Mouse (Mus musculus) midbrain, embryonic 14.5 days (tissue): ENCODE measurements around the gene Fdxr. TPM values are rescaled to one million over a fixed set of nuclear protein-coding genes. Genes with fewer than 3 reads are reported as not detected.

Experiments used
- ATAC-seq: fragments of 200-750 bp; cut with Nextera tagmentation; 2 replicates; pipeline ENCODE4 v1.8.0; 2017; ENCODE audit warnings: moderate number of reproducible peaks, moderate library complexity; ENCODE audit not compliant: low FRiP score, low TSS enrichment
- DNase-seq: peaks from one replicate; pipeline ENCODE4 v3.0.0-alpha.2; 2015
- H3K27ac ChIP-seq: fragments of 300-500 bp; sonication (generic); replicated peaks from 2 replicates; pipeline ENCODE4 v1.5.1; 2014; ENCODE audit warnings: mild to moderate bottlenecking, low read depth, low read length, moderate library complexity
- H3K27me3 ChIP-seq: fragments of 300-500 bp; sonication (generic); 2 replicates; pipeline ENCODE4 v1.6.1; 2014; ENCODE audit warnings: low read length, control low read depth, mixed read lengths; ENCODE audit not compliant: control insufficient read depth, insufficient read depth
- H3K36me3 ChIP-seq: fragments of 300-500 bp; sonication (generic); 2 replicates; pipeline ENCODE4 v1.6.1; 2014; ENCODE audit warnings: low read length, control low read depth; ENCODE audit not compliant: control insufficient read depth, insufficient read depth
- H3K4me1 ChIP-seq: fragments of 300-500 bp; sonication (generic); 2 replicates; pipeline ENCODE4 v1.6.1; 2014; ENCODE audit warnings: mild to moderate bottlenecking, antibody characterized with exemption, low read length, control low read depth; ENCODE audit not compliant: control insufficient read depth, insufficient read depth
- H3K4me2 ChIP-seq: fragments of 300-500 bp; sonication (generic); 2 replicates; pipeline ENCODE4 v1.6.1; 2014; ENCODE audit warnings: mild to moderate bottlenecking, low read length, moderate library complexity
- H3K4me3 ChIP-seq: fragments of 300-500 bp; sonication (generic); replicated peaks from 2 replicates; pipeline ENCODE4 v1.5.1; 2014; ENCODE audit warnings: low read depth, low read length
- H3K9ac ChIP-seq: fragments of 300-500 bp; sonication (generic); replicated peaks from 2 replicates; pipeline ENCODE4 v1.6.1; 2014; ENCODE audit warnings: mild to moderate bottlenecking, low read length, moderate library complexity
- H3K9me3 ChIP-seq: fragments of 300-500 bp; sonication (generic); 2 replicates; pipeline ENCODE4 v1.6.1; 2016; ENCODE audit warnings: low read length, control low read depth, mixed read lengths; ENCODE audit not compliant: control insufficient read depth
- WGBS: fragments of 180-500 bp; shearing (Covaris S2); extraction: QIAGEN DNeasy Blood & Tissue Kit; methylation state at CpG from one replicate; pipeline ENCODE4 v1.1.7; 2014; 5-methylcytosine and 5-hydroxymethylcytosine counted together
- polyA plus RNA-seq: library from polyadenylated mRNA; unstranded; fragments of >200 nt; fragmentation: Nextera tagmentation; extraction: Ambion mirVana; gene quantifications from 2 replicates; pipeline ENCODE4 v1.2.1, GENCODE M21; 2014

Gene Fdxr
- polyA plus RNA-seq, 1 experiment from 2014 or later = 15.0 TPM

- Histone ChIP-seq H3K9me3 (no peaks in the 10 kb centered on the region), H3K36me3 (peaks cover 27% of the 10 kb centered on the region), H3K4me2 (no peak overlapping the region), H3K9ac (no peak overlapping the region), H3K27ac (no peak overlapping the region), H3K4me3 (no peak overlapping the region), H3K27me3 (peaks cover 37% of the 10 kb centered on the region), H3K4me1 (peaks cover 16% of the 10 kb centered on the region)
- ATAC-seq = no peak
- 33% methylated on average over 19 of the region's 19 CpGs for WGBS
- DNase-seq = peak; percentile 92
Observed at GRCm38 (mm10) chr11:115270148-115270861, 6.5 kb downstream of the Fdxr start.

GRCm38 (mm10) chr11:115269330-115270066, 7.4 kb downstream of the Fdxr start:
- H3K4me3 ChIP-seq = no peak overlapping the region
- peaks cover 45% of the 10 kb centered on the region for H3K27me3 ChIP-seq
- H3K27ac ChIP-seq = no peak overlapping the region
- DNase-seq = no peak
- H3K9me3 ChIP-seq = no peaks in the 10 kb centered on the region
- no peak overlapping the region for H3K4me2 ChIP-seq
- ATAC-seq = no peak
- 92% methylated on average over 27 of the region's 27 CpGs for WGBS
- H3K4me1 ChIP-seq = peaks cover 21% of the 10 kb centered on the region
- H3K9ac ChIP-seq = no peak overlapping the region
- H3K36me3 ChIP-seq = peaks cover 27% of the 10 kb centered on the region

DNA sequence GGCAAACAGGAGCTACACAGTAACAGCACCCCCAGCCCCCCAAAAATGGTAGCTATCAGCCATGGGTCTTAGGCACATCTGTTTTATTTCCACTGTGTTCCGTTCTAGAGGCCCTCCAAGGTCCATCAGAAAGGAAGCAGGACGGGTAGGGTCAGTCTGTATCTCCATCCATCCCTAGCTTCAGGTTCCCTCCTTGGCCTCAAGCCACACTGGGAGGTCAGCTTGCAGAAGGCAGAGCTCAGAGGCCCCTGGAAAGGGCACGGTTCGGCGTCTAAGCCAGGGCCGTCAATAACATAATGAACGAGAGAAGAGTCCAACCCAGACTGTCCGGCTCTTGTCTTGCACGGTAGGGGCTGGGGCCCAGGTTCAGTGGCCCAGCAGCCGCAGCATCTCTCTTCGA, 8.9 kb downstream of the Fdxr start:
- Histone ChIP-seq H3K9me3 (no peaks in the 10 kb centered on the region), H3K4me1 (peaks cover 21% of the 10 kb centered on the region), H3K27me3 (peaks cover 53% of the 10 kb centered on the region), H3K9ac (no peak overlapping the region), H3K4me2 (no peak overlapping the region), H3K27ac (no peak overlapping the region), H3K36me3 (peaks cover 27% of the 10 kb centered on the region), H3K4me3 (no peak overlapping the region)
- no peak for DNase-seq
- no peak for ATAC-seq
- WGBS = 80% methylated on average over 11 of the region's 11 CpGs

- peak within 1 kb of the TSS; percentile 52 for H3K4me2 ChIP-seq
- peaks cover 56% of the 10 kb centered on the region for H3K27me3 ChIP-seq
- no peak for ATAC-seq
- 5% methylated on average over 50 of the region's 50 CpGs for WGBS
- H3K36me3 ChIP-seq = peaks cover 27% of the 10 kb centered on the region
- DNase-seq = no peak
- H3K9me3 ChIP-seq = no peaks in the 10 kb centered on the region
- no peak within 1 kb of the TSS for H3K27ac ChIP-seq
- peaks cover 21% of the 10 kb centered on the region for H3K4me1 ChIP-seq
- H3K9ac ChIP-seq = 0 out of 2 replicates have a peak within 1 kb of the TSS, but pooled peaks have one; percentile 20
- H3K4me3 ChIP-seq = peak within 1 kb of the TSS; percentile 27
Observed at GRCm38 (mm10) chr11:115267061-115267883, 9.6 kb downstream of the Fdxr start, which contains the start of gene Grin2c. Gene Grin2c, minus strand, starts transcription at chr11:115267243.

DNA sequence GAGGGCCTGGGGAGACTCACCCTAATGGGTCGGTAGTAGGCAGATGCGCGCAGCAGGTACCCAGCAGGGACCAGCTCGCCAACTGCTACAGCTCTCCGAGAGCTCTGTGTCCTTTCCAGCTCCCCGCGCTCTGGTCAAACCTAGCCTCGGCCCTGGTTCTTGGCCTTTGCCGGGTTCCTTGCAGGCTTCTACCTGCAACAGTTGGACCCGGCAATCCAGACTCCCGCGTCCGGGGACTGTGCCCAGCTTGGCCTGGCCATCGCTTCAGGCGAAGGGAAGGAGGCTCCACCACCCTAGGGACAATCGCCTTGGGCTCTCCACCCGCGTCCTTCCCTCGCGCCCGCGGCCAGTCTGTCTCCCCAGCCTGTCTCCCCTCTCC, 10.5 kb downstream of the Fdxr start:
- WGBS = 3% methylated on average over 22 of the region's 22 CpGs
- H3K27me3 ChIP-seq = peaks cover 63% of the 10 kb centered on the region
- no peak for ATAC-seq
- no peak for DNase-seq
- peak overlapping the region; percentile 27; the same call in 1 of the 2 replicates for H3K4me3 ChIP-seq
- no peak overlapping the region for H3K9ac ChIP-seq
- H3K4me1 ChIP-seq = peaks cover 21% of the 10 kb centered on the region
- H3K9me3 ChIP-seq = no peaks in the 10 kb centered on the region
- no peak overlapping the region for H3K27ac ChIP-seq
- peaks cover 26% of the 10 kb centered on the region for H3K36me3 ChIP-seq
- peak overlapping the region; percentile 52 for H3K4me2 ChIP-seq

DNA sequence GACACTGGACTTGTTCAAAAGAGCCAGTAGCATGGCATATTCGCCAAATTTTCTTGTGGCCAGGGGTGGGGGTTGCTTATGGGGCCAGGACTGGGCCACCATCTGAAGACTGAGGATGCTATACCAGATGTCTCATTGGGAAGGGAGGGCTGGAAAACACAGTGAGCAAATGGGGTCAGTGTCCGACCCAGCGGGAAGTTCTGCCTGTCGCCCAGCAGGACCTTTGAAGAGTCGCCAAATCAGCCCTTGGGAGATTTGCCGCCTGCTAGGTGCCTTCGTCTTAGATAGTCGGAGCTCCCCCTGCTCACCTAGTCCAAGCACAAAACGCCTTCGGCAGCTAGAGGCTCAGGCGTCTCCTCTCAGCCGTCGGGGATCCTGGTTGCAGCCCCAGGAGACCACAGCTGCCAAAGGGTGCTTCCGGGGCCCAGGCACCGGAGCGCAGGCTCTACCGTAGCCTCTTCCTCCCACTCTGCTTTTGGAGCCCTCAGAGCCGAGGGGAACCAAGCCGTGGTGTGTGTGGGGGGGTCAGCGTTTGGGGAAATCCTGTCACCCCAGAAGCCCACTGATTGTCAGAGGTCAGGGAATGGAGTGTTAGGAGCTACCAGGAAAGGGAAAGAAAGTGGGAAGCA, 11.0 kb downstream of the Fdxr start:
- ATAC-seq = no peak
- WGBS = 5% methylated on average over 20 of the region's 20 CpGs
- DNase-seq = no peak
- Histone ChIP-seq H3K27me3 (peaks cover 63% of the 10 kb centered on the region), H3K9me3 (no peaks in the 10 kb centered on the region), H3K4me2 (peak overlapping the region; percentile 45; the same call in 1 of the 2 replicates), H3K4me1 (peaks cover 21% of the 10 kb centered on the region), H3K4me3 (no peak overlapping the region), H3K36me3 (peaks cover 22% of the 10 kb centered on the region), H3K27ac (no peak overlapping the region), H3K9ac (no peak overlapping the region)

DNA sequence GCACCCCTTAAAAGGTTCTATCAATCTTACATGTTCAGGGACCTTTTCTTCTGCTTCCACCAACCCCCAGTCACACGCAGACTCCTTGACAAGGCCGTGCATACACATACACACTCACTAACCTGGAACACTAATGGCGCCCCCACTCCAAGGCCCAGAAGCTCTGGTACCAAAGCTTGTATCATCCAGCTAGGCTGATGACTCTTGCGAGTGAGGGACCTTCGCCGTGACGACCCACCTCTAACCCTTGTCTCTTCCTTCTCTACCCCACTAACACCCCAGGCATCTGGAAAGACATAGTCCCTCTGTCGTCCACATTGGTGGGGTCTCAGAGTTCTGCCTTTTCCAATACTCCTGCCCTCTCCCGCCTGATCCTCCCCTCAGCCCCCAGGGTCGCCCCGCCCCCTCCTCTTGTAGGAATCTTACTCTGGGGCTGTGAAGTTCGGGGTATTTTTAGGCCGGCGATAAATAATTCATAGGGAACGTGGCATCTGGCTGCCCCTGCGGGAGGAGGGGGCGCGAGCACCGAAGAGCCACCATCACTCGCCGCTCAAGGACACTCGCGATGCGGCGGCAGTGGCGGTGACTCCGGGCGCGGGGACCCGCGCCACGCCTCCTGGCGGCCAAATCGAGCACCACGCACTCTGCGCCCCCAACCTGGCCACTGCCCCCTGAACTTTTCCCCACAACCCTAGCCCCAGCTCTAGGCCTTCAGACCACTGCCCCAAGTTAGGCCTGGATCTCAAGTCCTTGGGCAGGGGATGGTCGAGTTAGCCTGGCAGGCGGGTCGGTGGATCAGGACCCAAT, 11.8 kb downstream of the Fdxr start:
- H3K36me3 ChIP-seq = peaks cover 22% of the 10 kb centered on the region
- H3K27ac ChIP-seq = no peak overlapping the region
- 0 out of 2 replicates have a peak overlapping the region, but pooled peaks have one; percentile 26 for H3K9ac ChIP-seq
- 0 out of 2 replicates have a peak overlapping the region, but pooled peaks have one; percentile 5 for H3K4me3 ChIP-seq
- peaks cover 66% of the 10 kb centered on the region for H3K27me3 ChIP-seq
- H3K9me3 ChIP-seq = no peaks in the 10 kb centered on the region
- 6% methylated on average over 39 of the region's 39 CpGs for WGBS
- peaks cover 21% of the 10 kb centered on the region for H3K4me1 ChIP-seq
- no peak for ATAC-seq
- DNase-seq = peak; percentile 77
- peak overlapping the region; percentile 45 for H3K4me2 ChIP-seq
